Comparison of ENCODE assay signal across 8 mouse cellular contexts in the genomic region with DNA sequence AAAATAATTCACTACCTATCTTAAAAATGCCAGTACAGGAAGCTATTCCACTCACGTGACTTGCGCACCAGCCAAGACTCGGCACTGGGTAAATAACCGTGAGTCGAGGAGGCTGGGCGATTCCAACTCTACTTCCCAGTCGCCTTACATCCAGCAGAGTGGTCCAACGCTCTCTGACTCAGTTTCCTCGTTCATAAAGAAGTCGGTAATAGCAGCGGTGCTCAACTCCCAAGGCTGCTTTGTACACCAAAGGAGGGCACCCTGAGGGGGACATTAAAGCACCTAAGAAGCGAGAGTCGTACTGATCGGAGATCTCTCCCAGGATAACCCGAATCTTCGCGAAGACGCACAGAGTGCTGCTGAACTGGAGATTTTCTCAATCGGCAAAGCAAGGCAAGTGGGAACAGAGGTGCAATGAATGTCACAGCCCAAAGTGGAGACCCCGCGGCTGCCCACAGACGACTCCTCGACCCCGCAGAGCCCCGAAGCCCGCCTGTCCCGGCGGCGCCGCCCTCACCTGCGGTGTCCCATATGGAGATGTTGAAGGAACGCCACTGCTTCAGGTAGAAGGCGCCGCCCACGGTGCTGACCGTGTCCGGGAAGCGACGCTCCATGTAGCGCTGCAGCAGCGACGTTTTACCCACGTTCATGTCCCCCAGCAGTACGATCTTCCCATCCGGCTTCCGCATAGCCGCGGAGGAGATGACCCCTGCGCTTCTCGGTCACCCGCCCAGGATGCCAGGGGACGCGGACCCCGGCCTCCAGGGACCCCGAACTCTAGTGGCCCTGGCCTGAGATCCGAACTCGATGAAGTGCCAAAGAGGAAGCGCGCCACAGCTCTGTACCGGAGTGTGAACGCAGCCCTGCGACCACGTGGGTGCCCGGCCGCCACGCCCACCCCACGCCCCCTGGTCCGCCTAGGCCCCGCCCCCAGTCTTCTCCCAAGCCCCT. TPM values are rescaled to one million over a fixed set of nuclear protein-coding genes. Genes with fewer than 3 reads are reported as not detected.
DNase-seq lines count a peak whose midpoint lies in the region; ATAC-seq lines count a peak whose summit lies in the region.

A gene (minus strand): TSS at position 900 of the 951 bp plus-strand sequence.

- H3K9ac ChIP-seq in lung, embryonic 15.5 days: peak within 1 kb of the TSS; percentile 55

- H3K27ac ChIP-seq in heart, embryonic 10.5 days: peak within 1 kb of the TSS; percentile 81
- peak within 1 kb of the TSS; percentile 91 for H3K27ac ChIP-seq in lung, embryonic 15.5 days

- H3K4me1 ChIP-seq in heart, embryonic 10.5 days: peaks cover 84% of the 10 kb centered on the region
- H3K4me1 ChIP-seq in lung, embryonic 15.5 days: peaks cover 42% of the 10 kb centered on the region

- no peaks in the 10 kb centered on the region for H3K9me3 ChIP-seq in heart, embryonic 10.5 days
- no peaks in the 10 kb centered on the region for H3K9me3 ChIP-seq in lung, embryonic 15.5 days

- H3K4me2 ChIP-seq in lung, embryonic 15.5 days: peak within 1 kb of the TSS; percentile 99

- WGBS in heart, embryonic 10.5 days: under 1% methylated on average over 68 of the region's 69 CpGs
- WGBS in lung, embryonic 15.5 days: under 1% methylated on average over 69 of the region's 69 CpGs

- peak; percentile 67 for ATAC-seq in lung, embryonic 15.5 days (ENCODE audit: borderline replicate concordance, extremely low read depth, low FRiP score, low TSS enrichment)
- peak; percentile 34; the same call in 1 of the 2 replicates for ATAC-seq in neutrophil, adult 5-6 weeks (ENCODE audit: extremely low read depth, insufficient number of reproducible peaks, low FRiP score, poor library complexity, severe bottlenecking)

- H3K27me3 ChIP-seq in heart, embryonic 10.5 days (ENCODE audit: insufficient read depth, poor library complexity, severe bottlenecking): peaks cover 82% of the 10 kb centered on the region
- peaks cover 59% of the 10 kb centered on the region for H3K27me3 ChIP-seq in lung, embryonic 15.5 days

- DNase-seq in 3134 (ENCODE audit: extremely low read depth, insufficient read length, low spot score) (peak; percentile 71), ES-CJ7 (ENCODE audit: low read depth, low spot score) (peak; percentile 83)
- peak; percentile 84 for DNase-seq in embryo, embryonic 9.5 days (ENCODE audit: extremely low spot score)
- DNase-seq in heart, embryonic 10.5 days (ENCODE audit: low spot score): peak; percentile 86
- DNase-seq in kidney, adult 8-10 months: peak; percentile 84 to 91
- no peak for DNase-seq in frontal cortex, postnatal 25 days (ENCODE audit: low spot score in 2 of 2)

- H3K36me3 ChIP-seq in heart, embryonic 10.5 days: no peaks in the 10 kb centered on the region
- H3K36me3 ChIP-seq in lung, embryonic 15.5 days: no peaks in the 10 kb centered on the region

- peak within 1 kb of the TSS; percentile 71 for H3K4me3 ChIP-seq in heart, embryonic 10.5 days
- H3K4me3 ChIP-seq in lung, embryonic 15.5 days: peak within 1 kb of the TSS; percentile 70

RNA-seq across cellular contexts. Expression of the gene that starts here (rescaled TPM):
- polyA plus RNA-seq in heart, embryonic 10.5 days (2016; fragmentation: Nextera tagmentation; extraction: Ambion mirVana): 11.2 and 21.9 TPM in 2 replicates
- 13.2 and 14.7 TPM in 2 replicates for polyA plus RNA-seq in lung, embryonic 15.5 days (2015; fragmentation: Nextera tagmentation; extraction: Ambion mirVana)
- total RNA-seq in neutrophil, adult 5-6 weeks (2017): 11.7 and 15.4 TPM in 2 replicates

Comparison
In these comparisons a context has a peak if more than half of its experiments do, and no peak if none do; other contexts are left out.
1. DNase-seq: peak in 3134 (single experiment), ES-CJ7 (single experiment), embryo, embryonic 9.5 days (single experiment), heart, embryonic 10.5 days (single experiment) and kidney, adult 8-10 months (2 of 2); none in frontal cortex, postnatal 25 days (0 of 2).